Mouse (Mus musculus) C2C12 (cell line): ENCODE measurements at regions not wholly inside any gene's neighbourhood (a gene's known extent, or its start where the extent isn't known, plus 50 kb on each side); places are given as distances from the start of the nearest gene placed in this dataset.

Source experiments
- H3K27me3 ChIP-seq: one replicate; pipeline ENCODE4 v1.6.1; 2011; ENCODE audit not compliant: control insufficient read depth, insufficient read depth, insufficient read length
- H3K36me3 ChIP-seq: one replicate; pipeline ENCODE4 v1.6.1; 2011; ENCODE audit not compliant: control insufficient read depth, insufficient read depth
- H3K4me3 ChIP-seq: one replicate; pipeline ENCODE4 v1.5.1; 2011; ENCODE audit warnings: mild to moderate bottlenecking, control low read depth; ENCODE audit not compliant: poor library complexity, insufficient read depth, severe bottlenecking
- H3K79me2 ChIP-seq: one replicate; pipeline ENCODE4 v1.6.1; 2011; ENCODE audit not compliant: control insufficient read depth, insufficient read depth
- H3K79me3 ChIP-seq: one replicate; pipeline ENCODE4 v1.6.1; 2011; ENCODE audit warnings: low read depth, control low read depth
- H3ac ChIP-seq: one replicate; pipeline ENCODE3; 2011; ENCODE audit warnings: low read depth; ENCODE audit not compliant: control insufficient read depth, insufficient read length
- CEBPB ChIP-seq: IDR thresholded peaks from one replicate; pipeline ENCODE4 v1.6.1; 2011; ENCODE audit warnings: low read depth, mild to moderate bottlenecking, control low read depth, moderate library complexity
- CTCF ChIP-seq: IDR thresholded peaks from one replicate; pipeline ENCODE4 v1.5.1; 2011; ENCODE audit not compliant: control insufficient read depth, insufficient read depth, insufficient read length
- FOSL1 ChIP-seq: IDR thresholded peaks from one replicate; pipeline ENCODE4 v1.8.0; 2011; ENCODE audit warnings: mild to moderate bottlenecking, low read length; ENCODE audit not compliant: poor library complexity, insufficient read depth, severe bottlenecking
- MAX ChIP-seq: IDR thresholded peaks from one replicate; pipeline ENCODE4 v1.6.1; 2011; ENCODE audit warnings: mild to moderate bottlenecking, control low read depth
- MYOD1 ChIP-seq: IDR thresholded peaks from one replicate; pipeline ENCODE4 v1.6.1; 2011; ENCODE audit warnings: low read depth; ENCODE audit not compliant: control insufficient read depth, insufficient read length
- MYOG ChIP-seq: IDR thresholded peaks from one replicate; pipeline ENCODE4 v1.6.1; 2011; ENCODE audit not compliant: control insufficient read depth, insufficient read length; ENCODE audit errors: extremely low read depth
- USF1 ChIP-seq: IDR thresholded peaks from one replicate; pipeline ENCODE4 v1.6.1; 2011; ENCODE audit warnings: low read depth, mild to moderate bottlenecking, control low read depth, moderate library complexity

- Histone ChIP-seq H3K4me3 (no peak overlapping the region), H3K27me3 (no peaks in the 10 kb centered on the region), H3ac (no peak overlapping the region), H3K79me3 (no peaks in the 10 kb centered on the region), H3K36me3 (no peaks in the 10 kb centered on the region), H3K79me2 (no peaks in the 10 kb centered on the region)
- TF ChIP-seq CEBPB (no peak), MAX (no peak), MYOG (no peak), FOSL1 (no peak), USF1 (no peak), CTCF (no peak), MYOD1 (no peak)
Observed at GRCm38 (mm10) chr7:115251591-115252369, 508.3 kb downstream of the Insc start.

- H3K79me2 ChIP-seq: no peaks in the 10 kb centered on the region
- H3K4me3 ChIP-seq: no peak overlapping the region
- H3K27me3 ChIP-seq: no peaks in the 10 kb centered on the region
- no peak overlapping the region for H3ac ChIP-seq
- no peak for TF ChIP-seq FOSL1
- TF ChIP-seq CTCF: no peak
- TF ChIP-seq MAX: no peak
- TF ChIP-seq MYOD1: no peak
- TF ChIP-seq MYOG: no peak
- no peak for TF ChIP-seq USF1
- no peak for TF ChIP-seq CEBPB
- H3K79me3 ChIP-seq: no peaks in the 10 kb centered on the region
- no peaks in the 10 kb centered on the region for H3K36me3 ChIP-seq
Observed at GRCm38 (mm10) chr7:115252370-115252750, 508.9 kb downstream of the Insc start.

- no peaks in the 10 kb centered on the region for H3K79me3 ChIP-seq
- H3K4me3 ChIP-seq: no peak overlapping the region
- H3ac ChIP-seq: no peak overlapping the region
- no peaks in the 10 kb centered on the region for H3K27me3 ChIP-seq
- no peaks in the 10 kb centered on the region for H3K79me2 ChIP-seq
- no peaks in the 10 kb centered on the region for H3K36me3 ChIP-seq
- no peak for TF ChIP-seq FOSL1
- no peak for TF ChIP-seq USF1
- no peak for TF ChIP-seq CEBPB
- no peak for TF ChIP-seq MYOG
- no peak for TF ChIP-seq CTCF
- no peak for TF ChIP-seq MAX
- TF ChIP-seq MYOD1: no peak
Observed at GRCm38 (mm10) chr7:115258626-115259025, 515.1 kb downstream of the Insc start.

GRCm38 (mm10) chr7:115263082-115263481 lies 519.6 kb downstream of the Insc start:
- H3K36me3 ChIP-seq: no peaks in the 10 kb centered on the region
- no peak overlapping the region for H3K4me3 ChIP-seq
- TF ChIP-seq MYOG (no peak), CTCF (no peak), MAX (no peak), USF1 (no peak), FOSL1 (no peak), MYOD1 (no peak), CEBPB (no peak)
- H3ac ChIP-seq: no peak overlapping the region
- H3K79me3 ChIP-seq: no peaks in the 10 kb centered on the region
- no peaks in the 10 kb centered on the region for H3K27me3 ChIP-seq
- no peaks in the 10 kb centered on the region for H3K79me2 ChIP-seq

GRCm38 (mm10) chr7:115266141-115266540 lies 522.6 kb downstream of the Insc start:
- TF ChIP-seq MYOD1: no peak
- TF ChIP-seq CEBPB: no peak
- no peak for TF ChIP-seq FOSL1
- TF ChIP-seq MYOG: no peak
- no peak for TF ChIP-seq MAX
- TF ChIP-seq CTCF: no peak
- TF ChIP-seq USF1: no peak
- Histone ChIP-seq H3K4me3 (no peak overlapping the region), H3K27me3 (no peaks in the 10 kb centered on the region), H3K79me3 (no peaks in the 10 kb centered on the region), H3K79me2 (no peaks in the 10 kb centered on the region), H3K36me3 (no peaks in the 10 kb centered on the region), H3ac (no peak overlapping the region)

- Histone ChIP-seq H3K36me3 (no peaks in the 10 kb centered on the region), H3K4me3 (no peak overlapping the region), H3K79me2 (no peaks in the 10 kb centered on the region), H3ac (no peak overlapping the region), H3K79me3 (no peaks in the 10 kb centered on the region), H3K27me3 (no peaks in the 10 kb centered on the region)
- no peak for TF ChIP-seq MYOG
- no peak for TF ChIP-seq USF1
- no peak for TF ChIP-seq MAX
- TF ChIP-seq CEBPB: no peak
- no peak for TF ChIP-seq MYOD1
- TF ChIP-seq FOSL1: no peak
- TF ChIP-seq CTCF: no peak
Observed at GRCm38 (mm10) chr7:115270803-115271202, 527.3 kb downstream of the Insc start.
